Comparison of ENCODE assay signal across 15 mouse cellular contexts in genomic region chr2:168581207-168581854, GRCm38 (mm10). TPM values are rescaled to one million over a fixed set of nuclear protein-coding genes. Genes with fewer than 3 reads are reported as not detected.
DNase-seq lines count a peak whose midpoint lies in the region; ATAC-seq and TF ChIP-seq lines count a peak whose summit lies in the region.
"Had no signal": no experiment of that assay in that cellular context is flagged by ENCODE, and none has a peak within 500 bp of the region (broad histone marks: within the 10 kb centered on the region; RNA-seq: fewer than 3 reads in every experiment).

No protein-coding gene starts in this region.

- H3K4me3 ChIP-seq in hindbrain, embryonic 12.5 days = no peak overlapping the region
- H3K4me3 ChIP-seq in hindbrain, postnatal 0 days (ENCODE audit: low read length) = no peak overlapping the region
- no peak overlapping the region for H3K4me3 ChIP-seq in bone marrow macrophage, adult 2 months (ENCODE audit: insufficient read depth, low read length)
- no peak overlapping the region for H3K4me3 ChIP-seq in brown adipose tissue, adult 24 weeks (ENCODE audit: insufficient read depth, low read depth, low read length)
- H3K4me3 ChIP-seq in limb, embryonic 10.5 days = peak overlapping the region; percentile 8; the same call in 1 of the 2 replicates
- H3K4me3 ChIP-seq: midbrain, embryonic 12.5 days had no signal

- 0 out of 2 replicates have a peak, but pooled peaks cover 3% of the 10 kb centered on the region for H3K27me3 ChIP-seq in hindbrain, embryonic 12.5 days
- no peaks in the 10 kb centered on the region for H3K27me3 ChIP-seq in hindbrain, postnatal 0 days (ENCODE audit: insufficient read depth, low read length)
- H3K27me3 ChIP-seq in limb, embryonic 10.5 days (ENCODE audit: low read depth, poor library complexity, severe bottlenecking) = peaks cover 19% of the 10 kb centered on the region

- no peak for TF ChIP-seq POLR2A in bone marrow macrophage, adult 2 months (IDR thresholded peaks at IDR 0.05; ENCODE audit: borderline replicate concordance, low read depth, low read length)

- peak overlapping the region; percentile 17; the same call in 1 of the 2 replicates for H3K27ac ChIP-seq in hindbrain, embryonic 12.5 days
- H3K27ac ChIP-seq in hindbrain, postnatal 0 days = no peak overlapping the region
- H3K27ac ChIP-seq in bone marrow macrophage, adult 2 months (ENCODE audit: insufficient read depth, low read depth, low read length) = peak overlapping the region; percentile 99
- H3K27ac ChIP-seq in brown adipose tissue, adult 24 weeks (replicated peaks; ENCODE audit: low read depth, low read length) = peak overlapping the region; percentile 38; the same call in 1 of the 2 replicates
- peak overlapping the region; percentile 70 for H3K27ac ChIP-seq in limb, embryonic 10.5 days
- H3K27ac ChIP-seq: midbrain, embryonic 12.5 days had no signal

- H3K9me3 ChIP-seq in hindbrain, embryonic 12.5 days (replicated peaks) = no peaks in the 10 kb centered on the region
- no peaks in the 10 kb centered on the region for H3K9me3 ChIP-seq in hindbrain, postnatal 0 days (ENCODE audit: low read length)
- no peaks in the 10 kb centered on the region for H3K9me3 ChIP-seq in limb, embryonic 10.5 days (replicated peaks)
- H3K9me3 ChIP-seq: midbrain, embryonic 12.5 days had no signal

- no peak for DNase-seq in hindbrain, postnatal 0 days (ENCODE audit: low spot score)
- no peak for DNase-seq in limb, embryonic 10.5 days (ENCODE audit: low spot score)
- DNase-seq in thymus, postnatal 0 days (ENCODE audit: low spot score) = no peak
- no peak for DNase-seq in frontal cortex, postnatal 14 days (ENCODE audit: low spot score in 2 of 2)
- DNase-seq: adrenal gland, postnatal 10 days; cerebellum, postnatal 36 days; gastrocnemius, postnatal 14 days; kidney, adult 11 months; left cerebral cortex, postnatal 4 days; spleen, adult 18-20 months had no signal

- no peak for TF ChIP-seq CTCF in hindbrain, postnatal 0 days (IDR thresholded peaks at IDR 0.05; ENCODE audit: low read depth)
- no peak for TF ChIP-seq CTCF in bone marrow macrophage, adult 2 months (IDR thresholded peaks at IDR 0.05; ENCODE audit: low read depth, low read length)

- H3K4me1 ChIP-seq in hindbrain, embryonic 12.5 days = peaks cover 24% of the 10 kb centered on the region
- H3K4me1 ChIP-seq in hindbrain, postnatal 0 days (ENCODE audit: insufficient read depth, low read length) = no peaks in the 10 kb centered on the region
- H3K4me1 ChIP-seq in bone marrow macrophage, adult 2 months (ENCODE audit: control insufficient read depth, insufficient read depth, low read length) = peaks cover 80% of the 10 kb centered on the region
- no peaks in the 10 kb centered on the region for H3K4me1 ChIP-seq in brown adipose tissue, adult 24 weeks (ENCODE audit: control insufficient read depth, insufficient read depth, insufficient read length, low read length)
- H3K4me1 ChIP-seq in limb, embryonic 10.5 days = peaks cover 68% of the 10 kb centered on the region

- no peak for ATAC-seq in hindbrain, embryonic 12.5 days (ENCODE audit: low FRiP score)
- no peak for ATAC-seq in hindbrain, postnatal 0 days
- ATAC-seq: lung, postnatal 0 days had no signal

- no peaks in the 10 kb centered on the region for H3K36me3 ChIP-seq in hindbrain, embryonic 12.5 days
- no peaks in the 10 kb centered on the region for H3K36me3 ChIP-seq in hindbrain, postnatal 0 days (ENCODE audit: insufficient read depth, low read length)
- H3K36me3 ChIP-seq in limb, embryonic 10.5 days = no peaks in the 10 kb centered on the region
- H3K36me3 ChIP-seq: midbrain, embryonic 12.5 days had no signal

- no peak overlapping the region for H3K4me2 ChIP-seq in hindbrain, embryonic 12.5 days (replicated peaks)
- H3K4me2 ChIP-seq in hindbrain, postnatal 0 days (ENCODE audit: low read depth, low read length) = no peak overlapping the region
- H3K4me2 ChIP-seq: midbrain, embryonic 12.5 days had no signal

- no peak overlapping the region for H3K9ac ChIP-seq in hindbrain, embryonic 12.5 days
- no peak overlapping the region for H3K9ac ChIP-seq in hindbrain, postnatal 0 days (replicated peaks; ENCODE audit: low read length)
- H3K9ac ChIP-seq: midbrain, embryonic 12.5 days had no signal

- WGBS in hindbrain, embryonic 12.5 days = 48% methylated on average over 6 of the region's 6 CpGs
- WGBS in hindbrain, postnatal 0 days = 48% methylated on average over 6 of the region's 6 CpGs
- WGBS in limb, embryonic 10.5 days = 42% methylated on average over 6 of the region's 6 CpGs

RNA-seq across cellular contexts. Expression of gene Nfatc2, which starts 20.1 kb away (rescaled TPM):
- 2.2 and 2.4 TPM in 2 replicates for polyA plus RNA-seq in hindbrain, embryonic 12.5 days (2016; fragmentation: Nextera tagmentation; extraction: Ambion mirVana)
- 7.4 and 8.5 TPM in 2 replicates for total RNA-seq in hindbrain, postnatal 0 days (2014; rRNA removed)
- polyA plus RNA-seq in hindbrain, postnatal 0 days (2015; fragmentation: Nextera tagmentation; extraction: Ambion mirVana) = 6.5 and 6.6 TPM in 2 replicates
- polyA plus RNA-seq in bone marrow macrophage, adult 2 months (2012; ENCODE audit: insufficient read depth, insufficient read length, missing spikeins) = 49.4 and 61.9 TPM in 2 replicates
- polyA plus RNA-seq in brown adipose tissue, adult 24 weeks (2012; ENCODE audit: insufficient read depth, insufficient read length, missing spikeins) = 0.91 and 1.3 TPM in 2 replicates
- 1.0 and 3.2 TPM in 2 replicates for polyA plus RNA-seq in limb, embryonic 10.5 days (2016; fragmentation: Nextera tagmentation; extraction: Ambion mirVana)
- polyA plus RNA-seq in thymus, postnatal 0 days (2015; fragmentation: Nextera tagmentation; extraction: Ambion mirVana) = 3.1 and 4.0 TPM in 2 replicates
